In the genomic region with DNA sequence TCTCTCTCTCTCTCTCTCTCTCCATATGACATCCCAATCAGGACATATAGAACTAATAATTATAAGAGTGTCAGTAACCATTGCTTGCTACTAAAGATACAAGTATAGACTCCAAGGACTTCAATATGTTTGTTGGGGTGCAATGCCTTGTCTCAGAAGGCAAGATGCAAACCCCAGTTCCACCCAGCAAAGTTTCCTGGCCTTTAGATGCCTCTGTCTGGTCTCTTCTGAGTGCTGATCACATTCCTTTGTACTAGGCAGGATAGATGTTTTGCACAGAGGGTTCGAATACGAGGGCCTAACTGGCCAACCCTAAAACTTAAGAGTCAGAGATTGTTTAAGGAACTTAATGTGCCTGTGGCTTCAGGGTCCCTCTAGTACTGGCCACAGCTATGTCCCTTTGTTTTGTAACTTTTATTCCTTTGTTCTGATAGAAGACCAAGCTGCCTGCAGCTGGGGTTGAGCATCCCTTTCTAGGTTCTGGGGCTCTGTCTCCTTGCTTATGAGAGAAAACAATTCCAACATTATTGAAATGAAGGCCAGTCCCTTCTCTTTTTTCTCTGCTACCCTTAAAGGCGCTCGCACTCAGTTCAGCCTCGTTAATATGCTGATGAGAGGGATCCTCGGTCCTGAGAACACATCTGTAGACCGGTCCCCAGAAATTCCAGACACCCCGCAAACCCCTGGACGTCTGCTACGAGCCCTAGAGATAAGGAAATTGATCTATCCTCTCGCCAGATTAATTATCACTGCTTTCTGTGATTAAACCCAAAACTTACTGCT, we compare ENCODE assay signal across 8 mouse cellular contexts. TPM values are rescaled to one million over a fixed set of nuclear protein-coding genes. Genes with fewer than 3 reads are reported as not detected.
A peak's percentile ranks its signal among the peaks of the same experiment; 100 is the strongest.
DNase-seq lines count a peak whose midpoint lies in the region; ATAC-seq lines count a peak whose summit lies in the region.
"Had no signal": no experiment of that assay in that cellular context is flagged by ENCODE, and none has a peak within 500 bp of the region (broad histone marks: within the 10 kb centered on the region; RNA-seq: fewer than 3 reads in every experiment).

No protein-coding gene starts in this region.

- H3K4me1 ChIP-seq in lung, embryonic 15.5 days = peaks cover 17% of the 10 kb centered on the region; the same call in 1 of the 2 replicates
- H3K4me1 ChIP-seq in forebrain, embryonic 15.5 days = peaks cover 21% of the 10 kb centered on the region
- peaks cover 42% of the 10 kb centered on the region for H3K4me1 ChIP-seq in midbrain, embryonic 10.5 days

- WGBS in lung, embryonic 15.5 days = 6% methylated on average over 11 of the region's 11 CpGs
- 8% methylated on average over 11 of the region's 11 CpGs for WGBS in forebrain, embryonic 15.5 days
- WGBS in midbrain, embryonic 10.5 days = 4% methylated on average over 11 of the region's 11 CpGs

- H3K27ac ChIP-seq in lung, embryonic 15.5 days = peak overlapping the region; percentile 96
- peak overlapping the region; percentile 81 for H3K27ac ChIP-seq in forebrain, embryonic 15.5 days (replicated peaks)
- H3K27ac ChIP-seq in midbrain, embryonic 10.5 days (replicated peaks) = peak overlapping the region; percentile 92

- peak overlapping the region; percentile 78 for H3K4me3 ChIP-seq in lung, embryonic 15.5 days
- peak overlapping the region; percentile 86 for H3K4me3 ChIP-seq in forebrain, embryonic 15.5 days
- H3K4me3 ChIP-seq in midbrain, embryonic 10.5 days = peak overlapping the region; percentile 79

- H3K9me3 ChIP-seq in lung, embryonic 15.5 days = no peaks in the 10 kb centered on the region
- H3K9me3 ChIP-seq in forebrain, embryonic 15.5 days = no peaks in the 10 kb centered on the region
- H3K9me3 ChIP-seq in midbrain, embryonic 10.5 days (replicated peaks) = no peaks in the 10 kb centered on the region

- H3K36me3 ChIP-seq in lung, embryonic 15.5 days = no peaks in the 10 kb centered on the region
- no peaks in the 10 kb centered on the region for H3K36me3 ChIP-seq in forebrain, embryonic 15.5 days
- H3K36me3 ChIP-seq in midbrain, embryonic 10.5 days = peaks cover 4% of the 10 kb centered on the region

- no peak for DNase-seq in lung, adult 18-20 months
- DNase-seq in midbrain, embryonic 10.5 days (ENCODE audit: low spot score) = peak; percentile 28
- no peak for DNase-seq in frontal cortex, postnatal 10 days (ENCODE audit: low spot score in 2 of 2)
- DNase-seq in spleen, adult 12 weeks (ENCODE audit: low spot score) = no peak
- DNase-seq: cerebellum, adult 9-11 months had no signal

- peaks cover 19% of the 10 kb centered on the region; the same call in 1 of the 2 replicates for H3K27me3 ChIP-seq in lung, embryonic 15.5 days
- H3K27me3 ChIP-seq in forebrain, embryonic 15.5 days = no peaks in the 10 kb centered on the region
- peaks cover 71% of the 10 kb centered on the region for H3K27me3 ChIP-seq in midbrain, embryonic 10.5 days (ENCODE audit: low read depth, poor library complexity, severe bottlenecking)

- ATAC-seq in lung, embryonic 15.5 days (ENCODE audit: borderline replicate concordance, extremely low read depth, low FRiP score, low TSS enrichment) = no peak
- ATAC-seq in forebrain, embryonic 15.5 days (replicated peaks) = no peak
- no peak for ATAC-seq in CD4-positive, CD25-positive, alpha-beta regulatory T cell, adult 4 months

- peak overlapping the region; percentile 89 for H3K9ac ChIP-seq in lung, embryonic 15.5 days
- peak overlapping the region; percentile 88 for H3K9ac ChIP-seq in forebrain, embryonic 15.5 days (replicated peaks)

- H3K4me2 ChIP-seq in lung, embryonic 15.5 days = peak overlapping the region; percentile 82
- peak overlapping the region; percentile 95 for H3K4me2 ChIP-seq in forebrain, embryonic 15.5 days (replicated peaks)

RNA-seq across cellular contexts. Expression of a gene that starts 2.5 kb away (rescaled TPM):
- polyA plus RNA-seq in lung, embryonic 15.5 days (2015; fragmentation: Nextera tagmentation; extraction: Ambion mirVana) = 177 and 178 TPM in 2 replicates
- polyA plus RNA-seq in forebrain, embryonic 15.5 days (2015; fragmentation: Nextera tagmentation; extraction: Ambion mirVana) = 29.5 and 30.5 TPM in 2 replicates
- polyA plus RNA-seq in midbrain, embryonic 10.5 days (2016; fragmentation: Nextera tagmentation; extraction: Ambion mirVana) = 55.2 and 59.2 TPM in 2 replicates
- polyA plus RNA-seq in CD4-positive, CD25-positive, alpha-beta regulatory T cell, adult 4 months (2017; shearing (Covaris generic)) = under 1 TPM in 1 of 2 experiments, not detected in 1; 0.19 TPM

Comparison
In these comparisons a context has a peak if more than half of its experiments do, and no peak if none do; other contexts are left out.
1. RNA of a gene that starts 2.5 kb away (polyA plus RNA-seq): 177 to 178 TPM in lung, embryonic 15.5 days, 55.2 to 59.2 TPM in midbrain, embryonic 10.5 days and 29.5 to 30.5 TPM in forebrain, embryonic 15.5 days; 0.19 TPM in CD4-positive, CD25-positive, alpha-beta regulatory T cell, adult 4 months; every median in the first group is over 10 times any median in the second.
2. Peak in every context shown above with its lines, with median percentiles within 50 percentile points of each other: H3K27ac ChIP-seq and H3K4me3 ChIP-seq.